In the genomic region with DNA sequence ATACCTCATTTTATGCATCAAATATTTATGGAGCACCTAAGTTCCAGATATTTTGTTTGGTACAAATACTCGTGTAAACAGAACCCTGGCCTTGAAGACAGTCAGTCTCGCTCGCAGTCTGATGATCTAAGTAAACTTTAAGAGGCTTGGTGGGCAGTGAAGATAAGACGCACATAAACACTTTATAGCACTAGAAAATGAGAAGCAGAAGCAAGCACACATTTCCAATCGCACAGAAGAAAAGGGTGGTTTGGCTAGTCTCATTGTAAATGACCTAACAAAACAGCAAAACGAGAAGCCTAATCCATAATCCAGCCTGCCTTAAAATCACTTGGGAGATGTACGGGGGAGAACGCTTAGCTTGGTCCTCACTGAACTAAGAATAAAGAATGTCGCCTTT, we compare ENCODE assay signal across 8 mouse cellular contexts. TPM values are rescaled to one million over a fixed set of nuclear protein-coding genes. Genes with fewer than 3 reads are reported as not detected.
DNase-seq lines count a peak whose midpoint lies in the region; ATAC-seq and TF ChIP-seq lines count a peak whose summit lies in the region.

No protein-coding gene starts in this region.

- no peaks in the 10 kb centered on the region for H3K9me3 ChIP-seq in hindbrain, embryonic 12.5 days (replicated peaks)
- no peaks in the 10 kb centered on the region for H3K9me3 ChIP-seq in midbrain, embryonic 11.5 days (ENCODE audit: control insufficient read depth, low read length)

- WGBS in kidney, adult 2 months, result 21% methylated on average over 9 of the region's 9 CpGs
- WGBS in hindbrain, embryonic 12.5 days, result 55% methylated on average over 9 of the region's 9 CpGs
- WGBS in midbrain, embryonic 11.5 days, result 50% methylated on average over 9 of the region's 9 CpGs

- DNase-seq in kidney, adult 2 months, result no peak
- DNase-seq in kidney, postnatal 14 days, result no peak
- no peak for DNase-seq in midbrain, embryonic 11.5 days (ENCODE audit: low spot score, missing footprints)
- no peak for DNase-seq in cerebellum, postnatal 25 days
- DNase-seq in left cerebral cortex, postnatal 36 days (ENCODE audit: low spot score in 2 of 2), result no peak
- DNase-seq in cerebellum, adult 8-10 months, result no peak

- peak overlapping the region; percentile 43; the same call in 1 of the 2 replicates for H3K27ac ChIP-seq in kidney, adult 2 months (ENCODE audit: insufficient read depth, low read depth, low read length)
- peak overlapping the region; percentile 34; the same call in 1 of the 2 replicates for H3K27ac ChIP-seq in bone marrow macrophage, adult 2 months (ENCODE audit: insufficient read depth, low read depth, low read length)
- peak overlapping the region; percentile 99 for H3K27ac ChIP-seq in hindbrain, embryonic 12.5 days
- no peak overlapping the region; the same call in 1 of the 2 replicates for H3K27ac ChIP-seq in midbrain, embryonic 11.5 days (ENCODE audit: low read depth, low read length)

- peak overlapping the region; percentile 89 for H3K9ac ChIP-seq in hindbrain, embryonic 12.5 days
- peak overlapping the region; percentile 91 for H3K9ac ChIP-seq in midbrain, embryonic 11.5 days (ENCODE audit: low read length)

- intact Hi-C loops in left cerebral cortex, postnatal 36 days (cut with DNase I), result loop anchor here (5.0 to 10.0 kb wide), 4 partner anchors 162 to 1932 kb away; no protein-coding TSS in a partner anchor

- no peak for TF ChIP-seq POLR2A in kidney, adult 2 months (IDR thresholded peaks at IDR 0.05; ENCODE audit: low read depth, low read length)
- no peak for TF ChIP-seq POLR2A in bone marrow macrophage, adult 2 months (IDR thresholded peaks at IDR 0.05; ENCODE audit: borderline replicate concordance, low read depth, low read length)

- H3K4me2 ChIP-seq in hindbrain, embryonic 12.5 days (replicated peaks), result peak overlapping the region; percentile 74
- H3K4me2 ChIP-seq in midbrain, embryonic 11.5 days, result peak overlapping the region; percentile 61

- no peaks in the 10 kb centered on the region for H3K27me3 ChIP-seq in kidney, adult 2 months (replicated peaks; ENCODE audit: control insufficient read depth, insufficient read depth, low read length)
- H3K27me3 ChIP-seq in hindbrain, embryonic 12.5 days, result no peaks in the 10 kb centered on the region
- no peaks in the 10 kb centered on the region for H3K27me3 ChIP-seq in midbrain, embryonic 11.5 days (ENCODE audit: control insufficient read depth, insufficient read depth, low read length)

- peaks cover 2% of the 10 kb centered on the region; the same call in 1 of the 2 replicates for H3K4me1 ChIP-seq in kidney, adult 2 months (ENCODE audit: control insufficient read depth, insufficient read depth, low read length)
- peaks cover 3% of the 10 kb centered on the region; the same call in 1 of the 2 replicates for H3K4me1 ChIP-seq in bone marrow macrophage, adult 2 months (ENCODE audit: control insufficient read depth, insufficient read depth, low read length)
- peaks cover 22% of the 10 kb centered on the region for H3K4me1 ChIP-seq in hindbrain, embryonic 12.5 days
- H3K4me1 ChIP-seq in midbrain, embryonic 11.5 days (ENCODE audit: control insufficient read depth, insufficient read depth, low read length), result peaks cover 11% of the 10 kb centered on the region; the same call in 1 of the 2 replicates

- ATAC-seq in hindbrain, embryonic 12.5 days (ENCODE audit: low FRiP score), result no peak
- ATAC-seq in midbrain, embryonic 11.5 days (ENCODE audit: low FRiP score), result no peak

- TF ChIP-seq CTCF in kidney, adult 2 months (conservative IDR thresholded peaks at IDR 0.05; ENCODE audit: insufficient read depth, insufficient read length, low read depth, low read length), result no peak
- TF ChIP-seq CTCF in bone marrow macrophage, adult 2 months (IDR thresholded peaks at IDR 0.05; ENCODE audit: low read depth, low read length), result no peak

- H3K36me3 ChIP-seq in kidney, adult 2 months (ENCODE audit: control insufficient read depth, insufficient read depth, low read length), result no peaks in the 10 kb centered on the region; the same call in 1 of the 2 replicates
- 0 out of 2 replicates have a peak, but pooled peaks cover 3% of the 10 kb centered on the region for H3K36me3 ChIP-seq in hindbrain, embryonic 12.5 days
- H3K36me3 ChIP-seq in midbrain, embryonic 11.5 days (ENCODE audit: control insufficient read depth, insufficient read depth, low read length), result no peaks in the 10 kb centered on the region; the same call in 1 of the 2 replicates

- H3K4me3 ChIP-seq in kidney, adult 2 months (ENCODE audit: insufficient read depth, low read depth, low read length), result peak overlapping the region; percentile 52
- peak overlapping the region; percentile 86 for H3K4me3 ChIP-seq in bone marrow macrophage, adult 2 months (ENCODE audit: insufficient read depth, low read length)
- H3K4me3 ChIP-seq in hindbrain, embryonic 12.5 days, result peak overlapping the region; percentile 80
- peak overlapping the region; percentile 77 for H3K4me3 ChIP-seq in midbrain, embryonic 11.5 days (ENCODE audit: low read depth, low read length)

RNA-seq across cellular contexts. Expression of gene Cetn3, which starts 0.4 kb away (rescaled TPM):
- polyA plus RNA-seq in kidney, adult 2 months (2012; rRNA removed), result 3.5 and 8.1 TPM in 2 replicates
- 93.8 and 107 TPM in 2 replicates for polyA plus RNA-seq in bone marrow macrophage, adult 2 months (2012; ENCODE audit: insufficient read depth, insufficient read length, missing spikeins)
- 228 and 245 TPM in 2 replicates for polyA plus RNA-seq in hindbrain, embryonic 12.5 days (2016; fragmentation: Nextera tagmentation; extraction: Ambion mirVana)
- polyA plus RNA-seq in midbrain, embryonic 11.5 days (2014; fragmentation: Nextera tagmentation; extraction: Ambion mirVana), result 279 and 302 TPM in 2 replicates
- 100 to 1,000 TPM; 107 to 118 TPM for total RNA-seq in left cerebral cortex, postnatal 36 days (2021)

Comparison
In these comparisons a context has a peak if more than half of its experiments do, and no peak if none do; other contexts are left out.
1. RNA of gene Cetn3, which starts 0.4 kb away (polyA plus RNA-seq): 279 to 302 TPM in midbrain, embryonic 11.5 days, 228 to 245 TPM in hindbrain, embryonic 12.5 days and 93.8 to 107 TPM in bone marrow macrophage, adult 2 months; 3.5 to 8.1 TPM in kidney, adult 2 months; every median in the first group is over 10 times any median in the second.
2. Peak in every context shown above with its lines, with median percentiles within 50 percentile points of each other: H3K4me3 ChIP-seq.